In the genomic region with DNA sequence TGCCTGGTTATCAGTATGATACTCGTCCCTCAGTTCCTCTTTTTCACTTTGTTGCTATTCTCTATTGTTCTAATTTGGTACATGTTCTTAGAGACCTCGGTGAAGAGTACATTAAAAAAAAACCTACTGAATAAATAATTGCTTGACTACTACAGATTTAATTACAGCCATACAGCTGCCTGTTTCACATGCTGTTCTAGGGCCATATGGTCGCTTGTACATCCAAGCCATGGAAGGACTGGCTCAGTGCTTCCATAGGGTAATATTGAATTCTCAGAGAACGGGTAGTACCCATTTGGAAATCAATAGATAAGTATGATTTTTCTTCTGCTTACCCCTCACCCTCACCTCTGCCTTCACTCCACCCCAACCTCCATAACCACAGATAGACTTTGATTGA, we compare ENCODE assay signal across 12 mouse cellular contexts.
"Had no signal": no experiment of that assay in that cellular context is flagged by ENCODE, and none has a peak within 500 bp of the region (broad histone marks: within the 10 kb centered on the region; RNA-seq: fewer than 3 reads in every experiment).

No protein-coding gene starts in this region.

- H3K36me3 ChIP-seq: limb, embryonic 15.5 days; liver, embryonic 12.5 days; midbrain, embryonic 13.5 days; neural tube, embryonic 15.5 days had no signal

- H3K9me3 ChIP-seq: limb, embryonic 15.5 days; liver, embryonic 12.5 days; midbrain, embryonic 13.5 days; neural tube, embryonic 15.5 days had no signal

- H3K27me3 ChIP-seq: limb, embryonic 15.5 days; liver, embryonic 12.5 days; midbrain, embryonic 13.5 days; neural tube, embryonic 15.5 days had no signal

- H3K27ac ChIP-seq: kidney, postnatal 0 days; limb, embryonic 15.5 days; liver, embryonic 12.5 days; midbrain, embryonic 13.5 days; neural tube, embryonic 15.5 days; stomach, postnatal 0 days had no signal

- H3K4me3 ChIP-seq: limb, embryonic 15.5 days; liver, embryonic 12.5 days; midbrain, embryonic 13.5 days; myocyte; neural tube, embryonic 15.5 days had no signal

- H3K9ac ChIP-seq: limb, embryonic 15.5 days; liver, embryonic 12.5 days; lung, embryonic 14.5 days; midbrain, embryonic 13.5 days; neural tube, embryonic 15.5 days had no signal

- H3K4me1 ChIP-seq: limb, embryonic 15.5 days; liver, embryonic 12.5 days; midbrain, embryonic 13.5 days; neural tube, embryonic 15.5 days had no signal

- DNase-seq: kidney, adult 9 months; kidney, postnatal 36 days; lung, embryonic 14.5 days; thymus, postnatal 4 days had no signal

- H3K4me2 ChIP-seq: limb, embryonic 15.5 days; liver, embryonic 12.5 days; lung, embryonic 14.5 days; midbrain, embryonic 13.5 days; neural tube, embryonic 15.5 days had no signal

- ATAC-seq: intestine, postnatal 0 days; liver, embryonic 12.5 days; midbrain, embryonic 13.5 days had no signal
